Mouse (Mus musculus) MEL (cell line): ENCODE measurements around the gene Epop. TPM values are rescaled to one million over a fixed set of nuclear protein-coding genes. Genes with fewer than 3 reads are reported as not detected.

Experiments
- DNase-seq: peaks from one replicate; pipeline ENCODE4 v3.0.0; 2011; ENCODE audit warnings: low read depth, low spot score
- H3K27ac ChIP-seq: 2 replicates; pipeline ENCODE4 v1.5.1; 2012; ENCODE audit warnings: low read depth, mild to moderate bottlenecking, control low read depth, low read length, moderate library complexity; ENCODE audit not compliant: control insufficient read depth
- H3K27me3 ChIP-seq, 2 experiments: fragments of 150-350 bp in 1 of 2; sonication (generic) in 1 of 2; 2 replicates each; pipeline ENCODE4 v1.6.1; 2012; ENCODE audit warnings: low read length in 2 of 2, mild to moderate bottlenecking in 2 of 2, improper control_type of control experiment in 1 of 2, moderate library complexity in 1 of 2; ENCODE audit not compliant: insufficient read depth in 2 of 2, control insufficient read depth in 1 of 2
- H3K36me3 ChIP-seq, 2 experiments: 2 replicates each; pipeline ENCODE4 v1.6.1; 2012 to 2014; ENCODE audit warnings: low read length in 2 of 2, improper control_type of control experiment in 1 of 2, inconsistent platforms in 1 of 2, mild to moderate bottlenecking in 1 of 2; ENCODE audit not compliant: insufficient read depth in 2 of 2, control insufficient read depth in 1 of 2
- H3K4me1 ChIP-seq, 2 experiments: fragments of 150-350 bp in 1 of 2; sonication (generic) in 1 of 2; 2 replicates each; pipeline ENCODE4 v1.6.1; 2012; ENCODE audit warnings: low read length in 2 of 2, improper control_type of control experiment in 1 of 2, mild to moderate bottlenecking in 1 of 2; ENCODE audit not compliant: insufficient read depth in 2 of 2, control insufficient read depth in 1 of 2
- H3K4me3 ChIP-seq, 2 experiments: fragments of 150-350 bp in 1 of 2; sonication (generic) in 1 of 2; 2 replicates each; pipeline ENCODE4 v1.5.1; 2012; ENCODE audit warnings: low read depth in 2 of 2, low read length in 2 of 2, mild to moderate bottlenecking in 2 of 2, moderate library complexity in 2 of 2, control low read depth in 1 of 2, improper control_type of control experiment in 1 of 2; ENCODE audit not compliant: control insufficient read depth in 1 of 2, insufficient read depth in 1 of 2
- H3K79me2 ChIP-seq: 2 replicates; pipeline ENCODE4 v1.6.1; 2012; ENCODE audit warnings: mild to moderate bottlenecking, low read length, moderate library complexity; ENCODE audit not compliant: control insufficient read depth, poor library complexity, insufficient read depth
- H3K9ac ChIP-seq: 2 replicates; pipeline ENCODE4 v1.6.1; 2012; ENCODE audit warnings: low read depth, mild to moderate bottlenecking, control low read depth, low read length, moderate library complexity; ENCODE audit not compliant: control insufficient read depth, poor library complexity, severe bottlenecking
- H3K9me3 ChIP-seq: fragments of 150-350 bp; sonication (generic); replicated peaks from 2 replicates; pipeline ENCODE4 v1.6.1; 2012; ENCODE audit warnings: mild to moderate bottlenecking, low read length, improper control_type of control experiment, moderate library complexity; ENCODE audit not compliant: insufficient read depth
- CHD2 ChIP-seq: IDR thresholded peaks from 2 replicates; pipeline ENCODE4 v1.6.1; 2011; ENCODE audit warnings: low read length, improper control_type of control experiment
- CTCF ChIP-seq, 3 experiments: IDR thresholded peaks in 2 of 3; conservative IDR thresholded peaks in 1 of 3; 2 replicates each; pipeline ENCODE4 v1.5.1; 2011 to 2012; ENCODE audit warnings: low read length in 3 of 3, low read depth in 2 of 3, mild to moderate bottlenecking in 2 of 3, improper control_type of control experiment in 1 of 3, inconsistent platforms in 1 of 3, mixed read lengths in 1 of 3, moderate library complexity in 1 of 3; ENCODE audit not compliant: control insufficient read depth in 1 of 3, insufficient read depth in 1 of 3, poor library complexity in 1 of 3, severe bottlenecking in 1 of 3
- EP300 ChIP-seq, 2 experiments: IDR thresholded peaks; 2 replicates each; pipeline ENCODE4 v1.6.1; 2011; ENCODE audit warnings: improper control_type of control experiment in 2 of 2, low read length in 2 of 2, low read depth in 1 of 2, mild to moderate bottlenecking in 1 of 2
- ETS1 ChIP-seq: IDR thresholded peaks from 2 replicates; pipeline ENCODE4 v1.6.1; 2012; ENCODE audit warnings: low read depth, mild to moderate bottlenecking, inconsistent platforms, low read length, improper control_type of control experiment, moderate library complexity
- GABPA ChIP-seq: IDR thresholded peaks from 2 replicates; pipeline ENCODE4 v1.6.1; 2012; ENCODE audit warnings: low read depth, mild to moderate bottlenecking, inconsistent platforms, low read length, improper control_type of control experiment, moderate library complexity
- GATA1 ChIP-seq: IDR thresholded peaks from 2 replicates; pipeline ENCODE4 v1.6.1; 2011; ENCODE audit warnings: low read depth, low read length, improper control_type of control experiment
- HCFC1 ChIP-seq: IDR thresholded peaks from 2 replicates; pipeline ENCODE4 v1.6.1; 2012; ENCODE audit warnings: low read depth, mild to moderate bottlenecking, inconsistent platforms, low read length, improper control_type of control experiment, moderate library complexity
- JUND ChIP-seq: IDR thresholded peaks from 2 replicates; pipeline ENCODE4 v1.6.1; 2011; ENCODE audit warnings: low read depth, mild to moderate bottlenecking, improper control_type of control experiment, low read length
- MAFK ChIP-seq: IDR thresholded peaks from 2 replicates; pipeline ENCODE4 v1.6.1; 2011; ENCODE audit warnings: low read depth, mild to moderate bottlenecking, low read length, improper control_type of control experiment, borderline replicate concordance
- MAZ ChIP-seq: IDR thresholded peaks from 2 replicates; pipeline ENCODE4 v1.6.1; 2012; ENCODE audit warnings: low read depth, mild to moderate bottlenecking, inconsistent platforms, low read length, improper control_type of control experiment
- MXI1 ChIP-seq: IDR thresholded peaks from 2 replicates; pipeline ENCODE4 v1.6.1; 2011; ENCODE audit warnings: mild to moderate bottlenecking, low read depth, low read length, improper control_type of control experiment
- MYB ChIP-seq: IDR thresholded peaks from 2 replicates; pipeline ENCODE4 v1.6.1; 2011; ENCODE audit warnings: mild to moderate bottlenecking, low read depth, low read length, improper control_type of control experiment
- MYC ChIP-seq: IDR thresholded peaks from 2 replicates; pipeline ENCODE4 v1.6.1; 2011; ENCODE audit warnings: low read depth, mild to moderate bottlenecking, low read length, improper control_type of control experiment, moderate library complexity
- POLR2AphosphoS5 ChIP-seq: IDR thresholded peaks from 2 replicates; pipeline ENCODE4 v1.6.1; 2012; ENCODE audit warnings: low read depth, borderline replicate concordance, mild to moderate bottlenecking, inconsistent platforms, low read length, moderate library complexity, mixed read lengths
- RCOR1 ChIP-seq: IDR thresholded peaks from 2 replicates; pipeline ENCODE4 v1.6.1; 2012; ENCODE audit warnings: low read depth, mild to moderate bottlenecking, inconsistent platforms, low read length, improper control_type of control experiment
- TAL1 ChIP-seq: IDR thresholded peaks from 2 replicates; pipeline ENCODE4 v1.6.1; 2012; ENCODE audit warnings: mild to moderate bottlenecking, inconsistent platforms, low read length, moderate library complexity, mixed read lengths
- TBP ChIP-seq: IDR thresholded peaks from 2 replicates; pipeline ENCODE4 v1.8.0; 2011; ENCODE audit warnings: low read depth, low read length, improper control_type of control experiment
- UBTF ChIP-seq: IDR thresholded peaks from 2 replicates; pipeline ENCODE4 v1.6.1; 2012; ENCODE audit warnings: low read depth, mild to moderate bottlenecking, inconsistent platforms, low read length, improper control_type of control experiment, moderate library complexity, borderline replicate concordance; ENCODE audit not compliant: insufficient read depth
- USF2 ChIP-seq, 2 experiments: IDR thresholded peaks; 2 replicates each; pipeline ENCODE4 v1.6.1; 2011 to 2012; ENCODE audit warnings: improper control_type of control experiment in 2 of 2, low read length in 2 of 2, borderline replicate concordance in 1 of 2, inconsistent platforms in 1 of 2, low read depth in 1 of 2, mild to moderate bottlenecking in 1 of 2; ENCODE audit not compliant: insufficient read depth in 1 of 2
- ZC3H11A ChIP-seq: IDR thresholded peaks from 2 replicates; pipeline ENCODE4 v1.6.1; 2012; ENCODE audit warnings: low read depth, mild to moderate bottlenecking, inconsistent platforms, low read length, improper control_type of control experiment
- ZKSCAN1 ChIP-seq: IDR thresholded peaks from 2 replicates; pipeline ENCODE4 v1.6.1; 2012; ENCODE audit warnings: low read depth, mild to moderate bottlenecking, inconsistent platforms, low read length, improper control_type of control experiment, moderate library complexity
- ZMIZ1 ChIP-seq: IDR thresholded peaks from 2 replicates; pipeline ENCODE4 v1.6.1; 2012; ENCODE audit warnings: low read depth, mild to moderate bottlenecking, inconsistent platforms, low read length, improper control_type of control experiment, moderate library complexity
- polyA plus RNA-seq, 2 experiments: library from polyadenylated mRNA; stranded (reverse) in 1 of 2; unstranded in 1 of 2; fragments of >175 nt in 1 of 2; fragments of >200 nt in 1 of 2; gene quantifications; 2 replicates each; pipeline versions ENCODE4 v1.2.1 to v1.2.4; 2012; ENCODE audit warnings: low replicate concordance in 2 of 2, low read depth in 1 of 2; ENCODE audit not compliant: insufficient read length in 2 of 2, insufficient read depth in 1 of 2, missing spikeins in 1 of 2
- total RNA-seq: library from RNA; depleted of rRNA; stranded (reverse); fragments of 300-350 nt; gene quantifications from 2 replicates; pipeline ENCODE4 v1.2.3, GENCODE M21; 2012

The Epop gene
- total and polyA plus RNA-seq, 3 experiments = not detected

GRCm38 (mm10) chr11:97656269-97656971 lies 26.9 kb upstream of the Epop start (continued):
- TF ChIP-seq HCFC1 = no peak
- TF ChIP-seq MXI1 = no peak
- TF ChIP-seq CHD2 = no peak

GRCm38 (mm10) chr11:97654210-97654609 lies 24.7 kb upstream of the Epop start:
- H3K36me3 ChIP-seq = peaks cover 0 to 4% of the 10 kb centered on the region in 2 experiments; a peak in 2 of 4 replicates
- H3K79me2 ChIP-seq = no peaks in the 10 kb centered on the region
- TF ChIP-seq ZC3H11A (no peak), TAL1 (no peak), CHD2 (no peak), ZKSCAN1 (no peak), JUND (no peak), GATA1 (no peak), CTCF (IDR thresholded peaks at IDR 0.05 in 2 of 3, conservative IDR thresholded peaks at IDR 0.05 in 1 of 3; ENCODE audit: control insufficient read depth in 1 of 3, insufficient read depth in 1 of 3, low read depth in 2 of 3, low read length in 3 of 3, poor library complexity in 1 of 3, severe bottlenecking in 1 of 3) (no peak), MYB (no peak), USF2 (IDR thresholded peaks at IDR 0.05; ENCODE audit: borderline replicate concordance in 1 of 2, insufficient read depth in 1 of 2, low read depth in 1 of 2, low read length in 2 of 2) (no peak), RCOR1 (no peak), ETS1 (no peak), UBTF (no peak), MAFK (no peak), MAZ (no peak), GABPA (no peak), MYC (no peak), TBP (no peak), ZMIZ1 (no peak), EP300 (IDR thresholded peaks at IDR 0.05; ENCODE audit: low read depth in 1 of 2, low read length in 2 of 2) (no peak), POLR2AphosphoS5 (no peak)
- TF ChIP-seq, all 39 proteins: peak for 0
- H3K27ac ChIP-seq = no peak overlapping the region
- H3K4me1 ChIP-seq = peaks cover 0 to 6% of the 10 kb centered on the region in 2 experiments; a peak in 2 of 4 replicates
- DNase-seq = no peak
- no peak overlapping the region for H3K9ac ChIP-seq
- H3K27me3 ChIP-seq = no peaks in the 10 kb centered on the region
- no peaks in the 10 kb centered on the region for H3K9me3 ChIP-seq
- H3K4me3 ChIP-seq = no peak overlapping the region
